Mouse (Mus musculus): Measurements from ENCODE around the gene St6galnac4. TPM values are rescaled to one million over a fixed set of nuclear protein-coding genes. Genes with fewer than 3 reads are reported as not detected.
A peak's percentile ranks its signal among the peaks of the same experiment; 100 is the strongest.

St6galnac4 gene
- polyA plus RNA-seq, 1 experiment from 2014 or later, result 12.9 TPM

DNA sequence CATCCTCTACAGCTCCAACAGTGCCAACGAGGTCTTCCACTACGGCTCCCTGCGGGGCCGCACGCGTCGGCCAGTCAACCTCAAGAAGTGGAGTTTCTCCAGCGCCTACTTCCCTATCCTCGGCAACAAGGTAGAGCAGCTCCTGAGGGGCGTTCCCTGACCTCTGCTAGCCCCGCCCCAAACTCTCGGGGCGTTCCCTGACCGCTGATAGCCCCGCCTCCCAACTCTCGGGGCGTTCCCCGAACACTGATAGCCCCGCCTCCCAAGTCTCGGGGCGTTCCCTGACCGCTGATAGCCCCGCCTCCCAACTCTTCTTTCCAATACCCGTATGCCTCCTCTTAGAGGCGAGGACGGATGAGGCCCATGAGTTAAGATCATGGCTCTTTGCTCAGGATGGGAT, 25.4 kb downstream of the St6galnac4 start:
- Histone ChIP-seq H3K27ac (ENCODE audit: low read depth, low read length) (no peak overlapping the region), H3K27me3 (ENCODE audit: control insufficient read depth, insufficient read depth, low read length) (peaks cover 4% of the 10 kb centered on the region; the same call in 1 of the 2 replicates), H3K9me3 (ENCODE audit: control insufficient read depth, low read length) (no peaks in the 10 kb centered on the region), H3K9ac (ENCODE audit: low read depth, low read length) (no peak overlapping the region), H3K4me3 (ENCODE audit: low read depth, low read length) (no peak overlapping the region), H3K4me2 (replicated peaks; ENCODE audit: low read depth, low read length) (no peak overlapping the region), H3K4me1 (replicated peaks; ENCODE audit: control insufficient read depth, insufficient read depth, low read length) (peaks cover 7% of the 10 kb centered on the region; the same call in 1 of the 2 replicates), H3K36me3 (ENCODE audit: control insufficient read depth, insufficient read depth, low read length) (no peaks in the 10 kb centered on the region)
- DNase-seq (ENCODE audit: low spot score) (no peak), ATAC-seq (ENCODE audit: low FRiP score) (no peak)
- 63% methylated on average over 26 of the region's 26 CpGs for WGBS

DNA sequence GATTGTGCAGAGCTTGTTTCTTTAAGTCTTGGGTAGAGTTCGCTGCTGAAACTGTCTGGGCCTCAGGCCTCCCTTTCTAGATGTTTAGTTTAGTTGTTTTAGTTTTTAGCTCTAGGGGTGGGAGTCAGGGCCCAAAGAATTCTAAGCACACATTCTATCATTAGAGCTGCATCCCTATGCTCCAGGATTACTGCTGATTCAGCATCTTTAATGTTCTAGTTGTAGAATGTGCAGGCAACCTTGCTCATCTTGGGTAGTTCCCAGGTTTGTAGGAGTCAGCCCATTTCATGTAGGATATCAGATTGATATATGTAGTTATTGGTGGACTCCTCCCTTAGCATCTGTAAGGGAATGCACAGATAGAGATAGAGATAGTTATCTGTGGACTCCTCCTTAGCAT, 30.2 kb downstream of the St6galnac4 start:
- H3K36me3 ChIP-seq (ENCODE audit: control insufficient read depth, insufficient read depth, low read length), result no peaks in the 10 kb centered on the region
- no peak overlapping the region for H3K9ac ChIP-seq (ENCODE audit: low read depth, low read length)
- no peak overlapping the region for H3K4me3 ChIP-seq (ENCODE audit: low read depth, low read length)
- ATAC-seq (ENCODE audit: low FRiP score) (no peak), DNase-seq (ENCODE audit: low spot score) (no peak)
- H3K27ac ChIP-seq (ENCODE audit: low read depth, low read length), result no peak overlapping the region
- no peaks in the 10 kb centered on the region for H3K9me3 ChIP-seq (ENCODE audit: control insufficient read depth, low read length)
- no peak overlapping the region for H3K4me2 ChIP-seq (replicated peaks; ENCODE audit: low read depth, low read length)
- WGBS, result 94% methylated on average over 1 of the region's 1 CpGs
- H3K27me3 ChIP-seq (ENCODE audit: control insufficient read depth, insufficient read depth, low read length), result no peaks in the 10 kb centered on the region
- peaks cover 2% of the 10 kb centered on the region; the same call in 1 of the 2 replicates for H3K4me1 ChIP-seq (replicated peaks; ENCODE audit: control insufficient read depth, insufficient read depth, low read length)

DNA sequence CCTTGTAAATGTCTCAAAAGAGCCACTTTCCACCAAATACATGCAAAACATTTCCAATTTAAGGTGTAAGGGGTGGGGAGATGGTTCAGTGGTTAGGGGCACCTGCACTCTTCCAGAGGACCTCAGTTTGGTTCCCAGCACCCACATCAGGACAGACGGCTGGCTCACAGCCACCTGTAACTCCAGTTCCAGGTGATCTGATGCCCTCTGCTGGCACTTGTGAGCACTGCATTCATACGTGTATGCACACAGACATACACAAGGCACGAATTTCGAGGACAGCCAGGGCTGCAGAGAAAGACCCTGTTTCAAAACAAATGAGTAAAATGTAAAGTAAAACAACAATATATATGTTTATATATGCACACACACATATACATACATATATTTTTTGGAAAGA, 30.7 kb downstream of the St6galnac4 start:
- Histone ChIP-seq H3K9me3 (ENCODE audit: control insufficient read depth, low read length) (no peaks in the 10 kb centered on the region), H3K4me2 (replicated peaks; ENCODE audit: low read depth, low read length) (no peak overlapping the region), H3K36me3 (ENCODE audit: control insufficient read depth, insufficient read depth, low read length) (no peaks in the 10 kb centered on the region), H3K4me1 (replicated peaks; ENCODE audit: control insufficient read depth, insufficient read depth, low read length) (peaks cover 2% of the 10 kb centered on the region; the same call in 1 of the 2 replicates), H3K9ac (ENCODE audit: low read depth, low read length) (no peak overlapping the region), H3K4me3 (ENCODE audit: low read depth, low read length) (no peak overlapping the region), H3K27me3 (ENCODE audit: control insufficient read depth, insufficient read depth, low read length) (no peaks in the 10 kb centered on the region), H3K27ac (ENCODE audit: low read depth, low read length) (no peak overlapping the region)
- 96% methylated on average over 4 of the region's 4 CpGs for WGBS
- no peak for ATAC-seq (ENCODE audit: low FRiP score)
- no peak for DNase-seq (ENCODE audit: low spot score)

DNA sequence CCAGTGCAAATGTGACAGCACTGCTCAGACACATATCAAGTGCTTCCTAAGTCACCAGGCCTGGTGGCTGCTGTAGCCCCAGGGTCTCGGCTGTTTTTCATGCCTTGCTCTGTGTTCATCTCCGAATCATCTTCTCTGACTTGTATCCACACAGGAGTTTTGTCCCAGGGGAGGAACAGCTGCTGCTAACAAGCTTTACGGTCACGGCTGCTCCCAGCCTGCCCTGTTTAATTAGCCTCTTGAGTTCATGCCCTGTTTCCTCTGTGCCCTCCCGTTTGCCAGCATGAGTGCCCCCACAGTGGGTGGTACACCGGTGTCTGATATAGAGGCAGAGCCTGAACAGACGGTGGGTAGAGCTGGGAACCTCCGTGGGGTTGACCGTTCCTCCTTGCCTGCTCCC, 31.2 kb downstream of the St6galnac4 start:
- Histone ChIP-seq H3K27ac (ENCODE audit: low read depth, low read length) (no peak overlapping the region), H3K9me3 (ENCODE audit: control insufficient read depth, low read length) (no peaks in the 10 kb centered on the region), H3K4me3 (ENCODE audit: low read depth, low read length) (no peak overlapping the region), H3K27me3 (ENCODE audit: control insufficient read depth, insufficient read depth, low read length) (no peaks in the 10 kb centered on the region), H3K4me1 (replicated peaks; ENCODE audit: control insufficient read depth, insufficient read depth, low read length) (peaks cover 2% of the 10 kb centered on the region; the same call in 1 of the 2 replicates), H3K36me3 (ENCODE audit: control insufficient read depth, insufficient read depth, low read length) (no peaks in the 10 kb centered on the region), H3K4me2 (replicated peaks; ENCODE audit: low read depth, low read length) (no peak overlapping the region), H3K9ac (ENCODE audit: low read depth, low read length) (no peak overlapping the region)
- DNase-seq (ENCODE audit: low spot score) (no peak), ATAC-seq (ENCODE audit: low FRiP score) (no peak)
- 73% methylated on average over 9 of the region's 9 CpGs for WGBS

DNA sequence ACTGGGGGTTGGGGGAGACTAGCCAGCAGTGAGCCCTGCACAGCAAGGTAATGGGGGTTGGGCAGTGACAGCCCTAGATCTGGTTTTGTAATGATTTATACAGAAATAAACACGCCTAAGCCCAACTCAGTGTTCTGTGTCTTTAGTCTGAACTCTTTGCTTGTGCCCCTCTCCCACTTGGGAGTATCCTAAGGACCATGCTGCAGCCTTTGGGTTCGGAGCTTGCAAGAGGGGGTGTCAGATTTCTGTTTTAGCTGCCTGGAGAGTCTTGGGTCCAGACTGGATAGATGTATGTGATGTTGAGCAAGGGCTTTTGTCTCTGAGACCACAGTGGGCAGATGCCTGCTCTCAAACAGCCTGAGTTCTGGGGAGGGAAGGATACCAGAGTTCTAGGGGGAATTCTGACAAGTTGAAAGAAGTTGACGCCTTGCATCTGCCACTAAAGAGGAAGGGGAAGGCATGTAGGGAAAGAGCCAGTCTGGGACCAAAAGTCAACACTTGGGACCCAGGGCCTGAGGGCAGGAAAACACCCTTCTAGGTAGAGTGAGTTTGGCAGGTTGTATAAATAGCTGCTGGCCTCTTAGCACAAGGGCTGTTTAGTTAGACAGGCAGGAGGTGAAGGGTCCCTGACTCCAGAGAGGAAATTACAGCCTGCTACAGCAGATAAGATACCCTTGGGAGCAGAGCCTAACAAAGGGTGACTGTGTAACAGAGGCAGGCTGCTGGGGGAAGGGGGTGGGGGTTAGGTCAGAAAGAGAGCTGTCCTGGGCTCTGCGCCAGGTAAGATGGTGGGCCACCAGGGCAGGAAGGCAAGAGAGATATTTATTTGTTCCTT, 34.0 kb downstream of the St6galnac4 start:
- peak; percentile 52 for DNase-seq (ENCODE audit: low spot score)
- Histone ChIP-seq H3K27ac (ENCODE audit: low read depth, low read length) (peak overlapping the region; percentile 58), H3K4me3 (ENCODE audit: low read depth, low read length) (no peak overlapping the region), H3K9ac (ENCODE audit: low read depth, low read length) (no peak overlapping the region), H3K27me3 (ENCODE audit: control insufficient read depth, insufficient read depth, low read length) (no peaks in the 10 kb centered on the region), H3K9me3 (ENCODE audit: control insufficient read depth, low read length) (no peaks in the 10 kb centered on the region), H3K36me3 (ENCODE audit: control insufficient read depth, insufficient read depth, low read length) (no peaks in the 10 kb centered on the region), H3K4me2 (replicated peaks; ENCODE audit: low read depth, low read length) (no peak overlapping the region), H3K4me1 (replicated peaks; ENCODE audit: control insufficient read depth, insufficient read depth, low read length) (peaks cover 4% of the 10 kb centered on the region)
- ATAC-seq (ENCODE audit: low FRiP score), result no peak
- 41% methylated on average over 4 of the region's 4 CpGs for WGBS

DNA sequence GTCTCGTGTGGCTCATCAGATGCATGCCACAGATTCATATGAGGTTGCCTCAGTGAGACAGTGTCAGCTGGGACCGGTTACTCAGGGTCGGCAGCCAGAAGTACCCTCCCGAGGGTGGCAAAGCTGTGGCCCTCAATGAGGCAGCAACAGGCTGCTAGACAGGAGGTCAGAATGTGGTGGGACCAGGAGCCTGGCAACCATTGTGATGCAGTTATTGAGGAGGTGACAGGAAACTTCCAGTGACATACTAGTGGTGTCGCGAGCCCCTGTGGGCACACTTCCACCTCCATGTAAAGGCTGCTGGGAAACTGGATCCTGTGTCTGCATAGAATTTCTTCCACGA, 34.6 kb downstream of the St6galnac4 start, which contains the start of gene Ak1:
TSS of gene Ak1 (plus strand) at position 242 of the 343 bp plus-strand sequence.
- H3K27me3 ChIP-seq (ENCODE audit: control insufficient read depth, insufficient read depth, low read length), result no peaks in the 10 kb centered on the region
- 46% methylated on average over 7 of the region's 7 CpGs for WGBS

DNA sequence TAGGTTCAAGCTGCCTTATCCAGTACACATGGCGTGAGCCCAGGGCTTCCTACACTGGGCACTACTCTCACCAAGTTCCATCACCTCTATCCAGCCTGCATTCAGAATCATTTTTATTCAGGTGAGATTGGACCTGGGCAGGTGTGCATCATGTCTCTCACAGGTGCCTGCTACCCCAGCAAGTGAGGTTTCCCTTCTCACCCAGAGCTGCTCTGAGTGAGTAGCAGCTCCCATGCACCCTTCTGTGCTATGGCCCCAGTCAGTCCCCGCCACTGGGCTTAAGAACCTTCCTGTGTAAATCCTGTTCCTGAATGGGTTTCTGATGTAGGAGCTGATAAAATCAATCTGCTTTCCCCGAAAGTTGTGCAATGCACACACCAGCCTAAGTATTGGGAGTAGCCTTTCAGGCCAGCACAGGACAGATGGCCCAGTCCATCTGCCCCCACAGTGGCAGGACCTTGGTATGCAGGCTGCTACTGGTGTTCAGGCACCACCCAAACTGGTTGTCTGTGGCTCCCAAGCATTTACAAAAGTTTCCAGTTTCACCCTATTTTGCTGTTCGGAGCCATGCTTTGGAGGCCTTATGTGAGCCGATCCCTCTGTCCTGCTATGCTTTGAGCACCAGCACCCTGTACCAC, 37.3 kb downstream of the St6galnac4 start:
- Histone ChIP-seq H3K36me3 (ENCODE audit: control insufficient read depth, insufficient read depth, low read length) (no peaks in the 10 kb centered on the region), H3K4me3 (ENCODE audit: low read depth, low read length) (no peak overlapping the region), H3K27me3 (ENCODE audit: control insufficient read depth, insufficient read depth, low read length) (no peaks in the 10 kb centered on the region), H3K9ac (ENCODE audit: low read depth, low read length) (no peak overlapping the region), H3K4me1 (replicated peaks; ENCODE audit: control insufficient read depth, insufficient read depth, low read length) (peaks cover 13% of the 10 kb centered on the region), H3K27ac (ENCODE audit: low read depth, low read length) (no peak overlapping the region), H3K4me2 (replicated peaks; ENCODE audit: low read depth, low read length) (no peak overlapping the region), H3K9me3 (ENCODE audit: control insufficient read depth, low read length) (no peaks in the 10 kb centered on the region)
- ATAC-seq (ENCODE audit: low FRiP score) (no peak), DNase-seq (ENCODE audit: low spot score) (no peak)
- 89% methylated on average over 5 of the region's 5 CpGs for WGBS

More for the DNA sequence above, 34.6 kb downstream of the St6galnac4 start, which contains the start of gene Ak1:
- Histone ChIP-seq H3K4me1 (replicated peaks; ENCODE audit: control insufficient read depth, insufficient read depth, low read length) (peaks cover 4% of the 10 kb centered on the region), H3K9me3 (ENCODE audit: control insufficient read depth, low read length) (no peaks in the 10 kb centered on the region), H3K4me3 (ENCODE audit: low read depth, low read length) (no peak within 1 kb of the TSS), H3K9ac (ENCODE audit: low read depth, low read length) (no peak within 1 kb of the TSS), H3K4me2 (replicated peaks; ENCODE audit: low read depth, low read length) (no peak within 1 kb of the TSS), H3K36me3 (ENCODE audit: control insufficient read depth, insufficient read depth, low read length) (no peaks in the 10 kb centered on the region), H3K27ac (ENCODE audit: low read depth, low read length) (peak within 1 kb of the TSS; percentile 58)
- no peak for DNase-seq (ENCODE audit: low spot score)
- no peak for ATAC-seq (ENCODE audit: low FRiP score)

DNA sequence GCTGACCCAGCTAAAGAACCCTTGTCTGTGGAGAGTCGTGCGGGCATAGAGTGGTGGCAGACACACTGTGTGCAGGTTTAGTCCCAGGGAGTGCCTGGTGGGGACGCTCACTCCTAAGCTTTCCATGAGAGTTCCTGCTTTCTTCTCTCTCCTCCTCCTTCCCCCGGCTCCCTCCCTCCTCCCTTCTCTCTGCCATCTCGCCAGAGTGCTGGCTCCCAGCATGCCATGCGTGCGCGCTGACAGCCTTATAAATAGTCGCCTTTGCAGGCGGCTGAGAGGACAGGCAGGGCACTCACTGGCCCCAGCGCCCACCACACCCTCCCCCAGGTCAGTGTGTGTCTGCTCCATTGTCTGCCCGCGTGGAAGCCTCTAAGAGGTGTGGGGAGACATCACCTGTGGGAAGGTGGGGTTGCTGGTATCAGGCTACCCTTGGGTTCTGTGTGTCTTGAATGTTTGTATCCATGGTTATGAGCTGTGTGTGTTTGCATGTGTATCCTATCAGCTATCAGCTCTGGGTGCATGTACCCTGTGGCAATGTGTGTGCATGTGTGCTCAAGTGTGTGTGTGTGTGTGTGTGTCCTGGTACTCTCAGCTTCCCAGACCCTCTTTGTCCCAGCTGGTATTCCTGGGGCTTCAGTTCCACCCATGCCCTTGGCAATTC, 38.4 kb downstream of the St6galnac4 start:
- ATAC-seq (ENCODE audit: low FRiP score), result peak; percentile 43
- H3K27ac ChIP-seq (ENCODE audit: low read depth, low read length), result peak overlapping the region; percentile 68

More for the DNA sequence above, 38.4 kb downstream of the St6galnac4 start:
- H3K36me3 ChIP-seq (ENCODE audit: control insufficient read depth, insufficient read depth, low read length), result no peaks in the 10 kb centered on the region
- H3K4me3 ChIP-seq (ENCODE audit: low read depth, low read length), result peak overlapping the region; percentile 3
- no peaks in the 10 kb centered on the region for H3K9me3 ChIP-seq (ENCODE audit: control insufficient read depth, low read length)
- no peaks in the 10 kb centered on the region for H3K27me3 ChIP-seq (ENCODE audit: control insufficient read depth, insufficient read depth, low read length)
- H3K4me1 ChIP-seq (replicated peaks; ENCODE audit: control insufficient read depth, insufficient read depth, low read length), result peaks cover 15% of the 10 kb centered on the region
- H3K9ac ChIP-seq (ENCODE audit: low read depth, low read length), result peak overlapping the region; percentile 58
- peak; percentile 80 for DNase-seq (ENCODE audit: low spot score)
- H3K4me2 ChIP-seq (replicated peaks; ENCODE audit: low read depth, low read length), result peak overlapping the region; percentile 40
- WGBS, result 2% methylated on average over 13 of the region's 13 CpGs
